Mouse (Mus musculus) CH12.LX (cell line): ENCODE results near the gene Vti1a. TPM values are rescaled to one million over a fixed set of nuclear protein-coding genes. Genes with fewer than 3 reads are reported as not detected.

Experiments used
- DNase-seq: peaks from one replicate; pipeline ENCODE4 v3.0.0-alpha.2; 2013; ENCODE audit errors: extremely low read depth
- H3K27ac ChIP-seq: 2 replicates; pipeline ENCODE4 v1.5.1; 2012; ENCODE audit warnings: low read depth, mild to moderate bottlenecking, control low read depth, moderate library complexity; ENCODE audit not compliant: insufficient read depth
- H3K27me3 ChIP-seq: replicated peaks from 2 replicates; pipeline ENCODE3; 2012; ENCODE audit warnings: inconsistent platforms
- H3K36me3 ChIP-seq, 2 experiments: replicated peaks in 1 of 2; 2 replicates each; pipeline versions ENCODE3 to v1.6.1; 2012; ENCODE audit warnings: inconsistent platforms in 1 of 2, low read length in 1 of 2, mild to moderate bottlenecking in 1 of 2, mixed read lengths in 1 of 2, moderate library complexity in 1 of 2; ENCODE audit not compliant: control insufficient read depth in 1 of 2, insufficient read depth in 1 of 2
- H3K4me1 ChIP-seq, 2 experiments: 2 replicates each; pipeline ENCODE4 v1.6.1; 2012; ENCODE audit warnings: inconsistent platforms in 1 of 2, moderate library complexity in 1 of 2; ENCODE audit not compliant: insufficient read depth in 2 of 2, control insufficient read depth in 1 of 2
- H3K4me2 ChIP-seq: 2 replicates; pipeline ENCODE4 v1.6.1; 2012; ENCODE audit warnings: low read depth, mild to moderate bottlenecking, control low read depth; ENCODE audit not compliant: poor library complexity, insufficient read depth, severe bottlenecking
- H3K4me3 ChIP-seq, 3 experiments: fragments of 150-350 bp in 1 of 3; sonication (generic) in 1 of 3; replicated peaks in 1 of 3; 2 replicates each; pipeline versions ENCODE3 to v1.5.1; 2011 to 2012; ENCODE audit warnings: low read depth in 2 of 3, low read length in 2 of 3, mild to moderate bottlenecking in 2 of 3, moderate library complexity in 2 of 3, control low read depth in 1 of 3, improper control_type of control experiment in 1 of 3, inconsistent platforms in 1 of 3, mixed read lengths in 1 of 3; ENCODE audit not compliant: poor library complexity in 1 of 3
- H3K79me2 ChIP-seq: replicated peaks from 2 replicates; pipeline ENCODE4 v1.6.1; 2012; ENCODE audit warnings: mild to moderate bottlenecking, moderate library complexity; ENCODE audit not compliant: control insufficient read depth, poor library complexity, insufficient read depth, severe bottlenecking; ENCODE audit errors: extremely low read depth
- H3K9ac ChIP-seq: 2 replicates; pipeline ENCODE4 v1.6.1; 2012; ENCODE audit warnings: low read depth, mild to moderate bottlenecking, control low read depth, moderate library complexity; ENCODE audit not compliant: insufficient read depth
- H3K9me3 ChIP-seq: replicated peaks from 2 replicates; pipeline ENCODE3; 2012; ENCODE audit warnings: low read length, inconsistent platforms, mixed read lengths
- CHD2 ChIP-seq: IDR thresholded peaks from 2 replicates; pipeline ENCODE4 v1.6.1; 2011; ENCODE audit warnings: low read length, improper control_type of control experiment
- EP300 ChIP-seq: IDR thresholded peaks from 2 replicates; pipeline ENCODE4 v1.6.1; 2011; ENCODE audit warnings: low read length, improper control_type of control experiment
- GABPA ChIP-seq: IDR thresholded peaks from 2 replicates; pipeline ENCODE4 v1.6.1; 2012; ENCODE audit warnings: low read depth, low read length, improper control_type of control experiment, inconsistent platforms; ENCODE audit not compliant: insufficient replicate concordance
- HCFC1 ChIP-seq: IDR thresholded peaks from 2 replicates; pipeline ENCODE4 v1.6.1; 2012; ENCODE audit warnings: low read depth, mild to moderate bottlenecking, inconsistent platforms, low read length, improper control_type of control experiment
- IRF4 ChIP-seq: IDR thresholded peaks from 2 replicates; pipeline ENCODE4 v1.6.1; 2014; ENCODE audit warnings: low read depth, mild to moderate bottlenecking, inconsistent platforms, low read length, improper control_type of control experiment
- JUN ChIP-seq: IDR thresholded peaks from 2 replicates; pipeline ENCODE4 v1.6.1; 2011; ENCODE audit warnings: low read depth, mild to moderate bottlenecking, low read length, improper control_type of control experiment, moderate library complexity; ENCODE audit not compliant: insufficient read depth
- KAT2A ChIP-seq: IDR thresholded peaks from 2 replicates; pipeline ENCODE4 v1.6.1; 2012; ENCODE audit warnings: low read length, improper control_type of control experiment, inconsistent platforms; ENCODE audit not compliant: insufficient replicate concordance
- MAFK ChIP-seq: IDR thresholded peaks from 2 replicates; pipeline ENCODE4 v1.6.1; 2011; ENCODE audit warnings: low read length, improper control_type of control experiment; ENCODE audit not compliant: insufficient replicate concordance
- POLR2AphosphoS2 ChIP-seq: IDR thresholded peaks from 2 replicates; pipeline ENCODE4 v1.6.1; 2011; ENCODE audit warnings: low read depth, low read length, improper control_type of control experiment
- SIN3A ChIP-seq: IDR thresholded peaks from 2 replicates; pipeline ENCODE4 v1.6.1; 2012; ENCODE audit warnings: low read length, improper control_type of control experiment, inconsistent platforms
- TBP ChIP-seq: conservative IDR thresholded peaks from 2 replicates; pipeline ENCODE4 v1.6.1; 2011; ENCODE audit warnings: low read depth, low read length, improper control_type of control experiment
- TCF12 ChIP-seq: IDR thresholded peaks from 2 replicates; pipeline ENCODE4 v1.6.1; 2014; ENCODE audit warnings: low read depth, mild to moderate bottlenecking, inconsistent platforms, low read length, improper control_type of control experiment
- USF2 ChIP-seq: conservative IDR thresholded peaks from 2 replicates; pipeline ENCODE4 v1.6.1; 2011; ENCODE audit warnings: low read depth, low read length, improper control_type of control experiment
- ZC3H11A ChIP-seq: IDR thresholded peaks from 2 replicates; pipeline ENCODE4 v1.6.1; 2012; ENCODE audit warnings: low read depth, mild to moderate bottlenecking, inconsistent platforms, low read length, improper control_type of control experiment
- ZNF384 ChIP-seq: IDR thresholded peaks from 2 replicates; pipeline ENCODE4 v1.6.1; 2012; ENCODE audit warnings: low read depth, low read length, improper control_type of control experiment, inconsistent platforms
- dilution Hi-C: fragments of 300-500 bp; cut with MboI; formaldehyde crosslinking; loops from 2 replicates; pipeline ENCODE4 v1.14.3; 2020; ENCODE audit warnings: low sequenced_read_pairs; ENCODE audit not compliant: extremely low pct_unique_long_range_greater_than_20kb, extremely low pct_ligation_motif_present
- in situ Hi-C: fragments of 300-500 bp; cut with MboI; formaldehyde crosslinking; loops from 3 replicates; pipeline ENCODE4 v1.14.3; 2019; ENCODE audit warnings: low sequenced_read_pairs, low pct_ligation_motif_present, low pct_unique_long_range_greater_than_20kb, mixed read lengths
- polyA plus RNA-seq: library from polyadenylated mRNA; unstranded; fragments of >175 nt; gene quantifications from 2 replicates; pipeline ENCODE4 v1.2.1, GENCODE M21; 2012; ENCODE audit warnings: low read depth; ENCODE audit not compliant: insufficient read length
- total RNA-seq, 2 experiments: library from RNA; depleted of rRNA; stranded (reverse); fragments of 300-350 nt in 1 of 2; fragments of >200 nt in 1 of 2; gene quantifications; 2 replicates each; pipeline ENCODE4 v1.2.3; 2012 to 2014

Gene Vti1a
- total and polyA plus RNA-seq, 3 experiments: 22.3 to 27.6 (median 23.5) TPM

DNA sequence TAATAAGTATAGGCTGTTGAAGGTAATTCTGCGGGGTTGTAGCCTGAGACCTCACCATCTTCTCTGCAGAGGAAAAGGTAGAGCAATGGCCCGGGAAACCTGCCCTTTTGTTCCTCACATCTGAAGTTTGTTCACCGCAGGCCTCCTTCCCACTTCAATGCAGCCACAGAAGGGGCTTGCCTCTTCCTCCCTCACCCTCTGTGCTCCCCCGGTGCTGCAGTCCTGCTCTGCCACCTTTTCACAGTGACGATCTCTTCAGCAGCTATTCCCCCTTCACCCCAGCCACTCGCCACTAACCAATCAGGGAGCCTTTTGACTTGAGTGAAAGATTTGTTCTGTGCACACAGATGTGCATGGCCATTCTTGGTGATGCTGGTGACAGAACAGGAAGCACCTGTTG is 92.4 kb downstream of the Vti1a start:
- H3K4me2 ChIP-seq: no peak overlapping the region
- H3K27me3 ChIP-seq: no peaks in the 10 kb centered on the region
- peaks cover 0 to 19% of the 10 kb centered on the region in 2 experiments for H3K36me3 ChIP-seq
- H3K27ac ChIP-seq: no peak overlapping the region
- dilution Hi-C loops (no loop called here), in situ Hi-C loops (no loop called here)
- no peak overlapping the region for H3K4me3 ChIP-seq
- no peak for DNase-seq
- no peaks in the 10 kb centered on the region for H3K9me3 ChIP-seq
- no peak overlapping the region for H3K9ac ChIP-seq
- H3K4me1 ChIP-seq: no peaks in the 10 kb centered on the region
- TF ChIP-seq POLR2AphosphoS2 (no peak), TBP (no peak), ZC3H11A (no peak)
- H3K79me2 ChIP-seq: no peaks in the 10 kb centered on the region

DNA sequence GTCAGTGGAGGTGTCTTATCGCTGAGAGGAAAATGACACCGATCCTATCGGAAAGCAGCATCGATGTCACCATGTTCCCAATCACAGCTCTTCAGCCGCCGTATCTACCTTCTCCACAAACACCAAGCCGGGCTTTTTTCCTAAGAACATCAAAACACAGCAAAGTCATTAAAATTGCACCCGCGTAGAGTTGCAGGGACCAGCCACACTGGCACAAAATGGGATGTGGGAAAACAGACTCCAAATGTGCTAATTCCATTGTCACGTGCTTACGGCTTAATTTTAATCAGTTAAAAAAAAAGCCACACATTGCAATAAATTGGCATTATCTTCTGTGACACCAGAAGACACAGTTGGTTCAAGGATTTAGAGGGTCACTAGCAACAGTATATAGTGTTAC is 95.3 kb downstream of the Vti1a start:
- no peaks in the 10 kb centered on the region for H3K27me3 ChIP-seq
- H3K79me2 ChIP-seq: no peaks in the 10 kb centered on the region
- no peak overlapping the region for H3K4me2 ChIP-seq
- in situ Hi-C loops: no loop called here
- no peak overlapping the region for H3K4me3 ChIP-seq
- H3K9ac ChIP-seq: no peak overlapping the region
- no peak overlapping the region for H3K27ac ChIP-seq
- peaks cover 0 to 24% of the 10 kb centered on the region in 2 experiments for H3K36me3 ChIP-seq
- H3K9me3 ChIP-seq: no peaks in the 10 kb centered on the region
- dilution Hi-C loops: no loop called here
- DNase-seq: no peak
- TF ChIP-seq HCFC1: no peak
- TF ChIP-seq, all 38 proteins: peak for 0
- H3K4me1 ChIP-seq: no peaks in the 10 kb centered on the region

DNA sequence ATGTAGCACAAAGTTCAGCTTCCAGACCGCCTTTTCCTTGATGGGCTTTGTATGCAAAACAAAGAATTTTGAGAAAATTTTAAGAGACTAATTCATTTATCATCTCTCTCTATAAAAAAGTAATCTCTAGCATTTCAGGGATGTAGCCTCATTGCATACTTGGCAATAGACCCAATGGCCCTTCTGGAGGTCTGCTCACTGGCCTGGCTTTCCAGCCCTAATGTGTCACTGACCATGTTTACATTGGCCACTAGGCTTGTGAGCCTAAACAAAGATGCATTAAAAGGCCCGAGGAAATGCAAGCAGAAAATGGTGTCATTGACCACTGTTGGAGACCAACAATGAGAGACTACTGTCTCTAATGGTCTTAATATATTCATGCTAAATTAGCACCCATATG is 95.8 kb downstream of the Vti1a start:
- no peaks in the 10 kb centered on the region for H3K79me2 ChIP-seq
- DNase-seq: no peak
- H3K4me2 ChIP-seq: no peak overlapping the region
- H3K4me1 ChIP-seq: no peaks in the 10 kb centered on the region
- TF ChIP-seq EP300 (no peak), TCF12 (no peak), CHD2 (no peak), IRF4 (no peak), KAT2A (no peak), MAFK (no peak), USF2 (no peak), JUN (no peak), SIN3A (no peak), GABPA (no peak), ZNF384 (no peak)
- H3K27me3 ChIP-seq: no peaks in the 10 kb centered on the region
- dilution Hi-C loops: no loop called here
- peaks cover 0 to 23% of the 10 kb centered on the region in 2 experiments for H3K36me3 ChIP-seq
- no peak overlapping the region for H3K27ac ChIP-seq
- in situ Hi-C loops: no loop called here
- no peak overlapping the region for H3K9ac ChIP-seq
- no peaks in the 10 kb centered on the region for H3K9me3 ChIP-seq
- H3K4me3 ChIP-seq: no peak overlapping the region
